Mouse (Mus musculus) limb, embryonic 14.5 days (tissue): Measurements from ENCODE around the gene Eci3. TPM values are rescaled to one million over a fixed set of nuclear protein-coding genes. Genes with fewer than 3 reads are reported as not detected.

Source experiments
- ATAC-seq: fragments of 200-750 bp; cut with Nextera tagmentation; 2 replicates; pipeline ENCODE4 v1.8.0; 2017; ENCODE audit warnings: low read depth, moderate number of reproducible peaks, moderate TSS enrichment; ENCODE audit not compliant: low FRiP score
- DNase-seq: peaks from one replicate; pipeline ENCODE4 v3.0.0-alpha.2; 2015; ENCODE audit warnings: low spot score
- H3K27ac ChIP-seq: fragments of 300-500 bp; sonication (generic); replicated peaks from 2 replicates; pipeline ENCODE4 v1.5.1; 2014; ENCODE audit warnings: low read depth, mild to moderate bottlenecking, low read length, moderate library complexity, mixed read lengths
- H3K27me3 ChIP-seq: fragments of 300-500 bp; sonication (generic); 2 replicates; pipeline ENCODE4 v1.6.1; 2014; ENCODE audit warnings: low read length, mixed read lengths; ENCODE audit not compliant: control insufficient read depth, insufficient read depth
- H3K36me3 ChIP-seq: fragments of 300-500 bp; sonication (generic); 2 replicates; pipeline ENCODE4 v1.6.1; 2014; ENCODE audit warnings: mild to moderate bottlenecking, low read length, moderate library complexity, mixed read lengths; ENCODE audit not compliant: control insufficient read depth, insufficient read depth
- H3K4me1 ChIP-seq: fragments of 300-500 bp; sonication (generic); 2 replicates; pipeline ENCODE4 v1.6.1; 2014; ENCODE audit warnings: antibody characterized with exemption, low read length, mixed read lengths; ENCODE audit not compliant: control insufficient read depth, insufficient read depth
- H3K4me2 ChIP-seq: fragments of 300-500 bp; sonication (generic); replicated peaks from 2 replicates; pipeline ENCODE4 v1.6.1; 2014; ENCODE audit warnings: low read depth, mild to moderate bottlenecking, low read length, moderate library complexity; ENCODE audit not compliant: severe bottlenecking
- H3K4me3 ChIP-seq: fragments of 300-500 bp; sonication (generic); replicated peaks from 2 replicates; pipeline ENCODE4 v1.5.1; 2014; ENCODE audit warnings: low read length
- H3K9ac ChIP-seq: fragments of 300-500 bp; sonication (generic); 2 replicates; pipeline ENCODE4 v1.6.1; 2014; ENCODE audit warnings: mild to moderate bottlenecking, low read depth, low read length, moderate library complexity; ENCODE audit not compliant: severe bottlenecking
- H3K9me3 ChIP-seq: fragments of 300-500 bp; sonication (generic); 2 replicates; pipeline ENCODE4 v1.6.1; 2016; ENCODE audit warnings: low read length; ENCODE audit not compliant: control insufficient read depth
- POLR2A ChIP-seq: fragments of 200-500 bp; IDR thresholded peaks from 2 replicates; pipeline ENCODE4 v1.8.0; 2012; ENCODE audit warnings: inconsistent platforms, mild to moderate bottlenecking, moderate library complexity, borderline replicate concordance; ENCODE audit not compliant: insufficient read depth, insufficient read length; ENCODE audit errors: extremely low read depth
- WGBS: fragments of 180-500 bp; shearing (Covaris S2); extraction: QIAGEN DNeasy Blood & Tissue Kit; methylation state at CpG from one replicate; pipeline ENCODE4 v1.1.7; 2014; 5-methylcytosine and 5-hydroxymethylcytosine counted together
- polyA plus RNA-seq, 2 experiments: library from polyadenylated mRNA; depleted of rRNA in 1 of 2; stranded (reverse) in 1 of 2; unstranded in 1 of 2; fragments of >200 nt; fragmentation: Nextera tagmentation in 1 of 2; extraction: Ambion mirVana in 1 of 2; gene quantifications; 2 replicates each; pipeline versions ENCODE4 v1.2.1 to v1.2.3; 2012 to 2014

Gene Eci3
- polyA plus RNA-seq (2012; rRNA removed): 0.78 and 0.94 TPM in 2 replicates
- 1.2 TPM in 2 replicates for polyA plus RNA-seq (2014; fragmentation: Nextera tagmentation; extraction: Ambion mirVana)

- peak; percentile 80 for ATAC-seq
- Histone ChIP-seq H3K27ac (no peak within 1 kb of the TSS), H3K4me3 (peak within 1 kb of the TSS; percentile 50), H3K4me2 (peak within 1 kb of the TSS; percentile 69), H3K36me3 (no peaks in the 10 kb centered on the region), H3K27me3 (peaks cover 12% of the 10 kb centered on the region; the same call in 1 of the 2 replicates), H3K9ac (peak within 1 kb of the TSS; percentile 52), H3K9me3 (no peaks in the 10 kb centered on the region), H3K4me1 (no peaks in the 10 kb centered on the region)
- peak; percentile 72 for DNase-seq
- 2% methylated on average over 31 of the region's 32 CpGs for WGBS
- TF ChIP-seq POLR2A: no peak
Measured at GRCm38 (mm10) chr13:34963511-34964397, at the start of gene Eci3. TSS of gene Eci3 (minus strand) at chr13:34963810.

- no peak for TF ChIP-seq POLR2A
- no peak overlapping the region for H3K4me2 ChIP-seq
- WGBS: 60% methylated on average over 2 of the region's 2 CpGs
- ATAC-seq (no peak), DNase-seq (no peak)
- H3K27me3 ChIP-seq: no peaks in the 10 kb centered on the region
- no peaks in the 10 kb centered on the region for H3K9me3 ChIP-seq
- H3K4me1 ChIP-seq: peaks cover 14% of the 10 kb centered on the region
- no peak overlapping the region for H3K4me3 ChIP-seq
- peaks cover under 1% of the 10 kb centered on the region; the same call in 1 of the 2 replicates for H3K36me3 ChIP-seq
- H3K9ac ChIP-seq: no peak overlapping the region
- H3K27ac ChIP-seq: no peak overlapping the region
Measured at GRCm38 (mm10) chr13:34995925-34996324, 32.3 kb upstream of the Eci3 start.

GRCm38 (mm10) chr13:34993983-34994811 lies 30.6 kb upstream of the Eci3 start:
- peaks cover 14% of the 10 kb centered on the region for H3K4me1 ChIP-seq
- peak overlapping the region; percentile 68 for H3K4me2 ChIP-seq
- DNase-seq: peak; percentile 94
- no peaks in the 10 kb centered on the region for H3K9me3 ChIP-seq
- peak overlapping the region; percentile 87 for H3K27ac ChIP-seq
- WGBS: 1% methylated on average over 33 of the region's 33 CpGs
- peak overlapping the region; percentile 89 for H3K9ac ChIP-seq
- H3K4me3 ChIP-seq: peak overlapping the region; percentile 67
- peak; percentile 59; the same call in 1 of the 2 replicates for TF ChIP-seq POLR2A
- H3K27me3 ChIP-seq: no peaks in the 10 kb centered on the region
- H3K36me3 ChIP-seq: peaks cover 13% of the 10 kb centered on the region
- peak; percentile 96 for ATAC-seq

DNA sequence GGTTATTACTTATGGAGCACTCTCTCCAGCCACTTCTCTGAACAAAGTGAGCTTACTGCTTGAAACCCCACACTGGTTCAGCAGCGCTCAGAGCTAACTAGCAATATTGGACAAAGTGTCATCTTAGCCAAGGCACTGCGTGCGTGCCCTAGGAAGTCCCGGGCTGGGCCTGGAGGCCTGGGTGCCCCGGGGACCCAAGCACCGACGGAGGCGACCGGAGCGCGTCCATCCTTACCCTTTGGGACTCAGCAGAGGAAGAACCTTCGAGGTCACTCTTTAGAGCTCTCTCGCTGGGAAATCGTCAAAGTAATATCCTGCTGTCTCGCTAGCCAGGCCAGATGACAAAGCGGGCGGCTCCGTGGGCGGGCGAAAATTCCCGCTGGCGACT lies 30.0 kb upstream of the Eci3 start:
- 1% methylated on average over 22 of the region's 22 CpGs for WGBS
- Histone ChIP-seq H3K9ac (peak overlapping the region; percentile 89), H3K36me3 (peaks cover 18% of the 10 kb centered on the region), H3K27ac (peak overlapping the region; percentile 87), H3K4me1 (peaks cover 14% of the 10 kb centered on the region), H3K4me2 (peak overlapping the region; percentile 68), H3K4me3 (peak overlapping the region; percentile 67), H3K27me3 (no peaks in the 10 kb centered on the region), H3K9me3 (no peaks in the 10 kb centered on the region)
- DNase-seq (peak; percentile 30), ATAC-seq (peak; percentile 46)
- no peak for TF ChIP-seq POLR2A

DNA sequence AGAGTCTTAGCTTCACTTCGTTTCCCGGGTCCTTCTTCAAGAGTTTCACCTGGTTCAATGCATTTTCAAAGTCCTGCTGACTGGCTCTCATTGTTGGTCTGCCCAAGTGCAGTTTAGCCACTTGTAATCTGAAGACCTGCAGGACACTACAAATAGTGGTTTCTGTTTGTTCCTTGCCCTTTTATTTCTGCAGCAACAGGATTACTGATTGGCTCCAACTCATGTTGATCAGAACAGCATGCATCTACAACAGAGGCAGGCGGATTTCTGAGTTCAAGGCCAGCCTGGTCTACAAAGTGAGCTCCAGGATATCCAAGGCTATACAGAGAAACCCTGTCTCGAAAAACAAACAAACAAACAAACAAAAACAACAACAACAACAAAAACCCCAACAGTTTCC lies 29.5 kb upstream of the Eci3 start:
- Histone ChIP-seq H3K27me3 (no peaks in the 10 kb centered on the region), H3K4me1 (peaks cover 14% of the 10 kb centered on the region), H3K36me3 (peaks cover 23% of the 10 kb centered on the region), H3K27ac (peak overlapping the region; percentile 87; the same call in 1 of the 2 replicates), H3K9me3 (no peaks in the 10 kb centered on the region), H3K4me3 (peak overlapping the region; percentile 67), H3K9ac (peak overlapping the region; percentile 89), H3K4me2 (peak overlapping the region; percentile 68)
- WGBS: 72% methylated on average over 4 of the region's 4 CpGs
- no peak for TF ChIP-seq POLR2A
- no peak for DNase-seq
- no peak for ATAC-seq
